Mouse (Mus musculus) kidney, postnatal 4 days (tissue): ENCODE data around the gene Lmo1.
"Not testable (repeated sequence)": the region's sequence is repeated elsewhere in the genome, so short reads cannot be mapped to it uniquely, and the experiment has no call there.

Experiments used
- DNase-seq, 2 experiments: peaks; one replicate each; pipeline ENCODE4 v3.0.0; 2021; ENCODE audit warnings: mixed read lengths in 2 of 2

Gene Lmo1

GRCm38 (mm10) chr7:109174337-109174948, 564 bp downstream of the Lmo1 start:
- DNase-seq = peak; percentile 62 to 75

GRCm38 (mm10) chr7:109171874-109172273, 3.1 kb downstream of the Lmo1 start:
- no peak for DNase-seq

DNA sequence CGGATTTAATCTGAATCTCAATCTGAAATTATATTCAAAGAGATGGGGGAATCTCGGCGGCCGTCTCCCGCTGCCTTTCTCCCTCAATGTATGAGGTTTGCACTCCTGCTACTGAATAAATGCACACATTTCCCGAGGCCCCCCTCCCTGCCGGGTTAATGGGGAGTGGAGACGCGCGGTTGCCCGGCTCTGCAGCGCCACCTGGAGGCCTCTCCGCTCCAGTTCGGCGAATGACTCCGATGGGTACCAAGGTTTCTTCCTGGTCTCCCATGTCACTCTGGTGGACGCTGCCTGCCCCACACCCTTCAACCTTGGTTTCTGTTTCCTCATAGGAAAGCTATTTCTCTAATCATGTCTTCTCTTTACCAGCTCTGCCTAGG, 4.6 kb downstream of the Lmo1 start:
- DNase-seq = peak; percentile 92 to 93

DNA sequence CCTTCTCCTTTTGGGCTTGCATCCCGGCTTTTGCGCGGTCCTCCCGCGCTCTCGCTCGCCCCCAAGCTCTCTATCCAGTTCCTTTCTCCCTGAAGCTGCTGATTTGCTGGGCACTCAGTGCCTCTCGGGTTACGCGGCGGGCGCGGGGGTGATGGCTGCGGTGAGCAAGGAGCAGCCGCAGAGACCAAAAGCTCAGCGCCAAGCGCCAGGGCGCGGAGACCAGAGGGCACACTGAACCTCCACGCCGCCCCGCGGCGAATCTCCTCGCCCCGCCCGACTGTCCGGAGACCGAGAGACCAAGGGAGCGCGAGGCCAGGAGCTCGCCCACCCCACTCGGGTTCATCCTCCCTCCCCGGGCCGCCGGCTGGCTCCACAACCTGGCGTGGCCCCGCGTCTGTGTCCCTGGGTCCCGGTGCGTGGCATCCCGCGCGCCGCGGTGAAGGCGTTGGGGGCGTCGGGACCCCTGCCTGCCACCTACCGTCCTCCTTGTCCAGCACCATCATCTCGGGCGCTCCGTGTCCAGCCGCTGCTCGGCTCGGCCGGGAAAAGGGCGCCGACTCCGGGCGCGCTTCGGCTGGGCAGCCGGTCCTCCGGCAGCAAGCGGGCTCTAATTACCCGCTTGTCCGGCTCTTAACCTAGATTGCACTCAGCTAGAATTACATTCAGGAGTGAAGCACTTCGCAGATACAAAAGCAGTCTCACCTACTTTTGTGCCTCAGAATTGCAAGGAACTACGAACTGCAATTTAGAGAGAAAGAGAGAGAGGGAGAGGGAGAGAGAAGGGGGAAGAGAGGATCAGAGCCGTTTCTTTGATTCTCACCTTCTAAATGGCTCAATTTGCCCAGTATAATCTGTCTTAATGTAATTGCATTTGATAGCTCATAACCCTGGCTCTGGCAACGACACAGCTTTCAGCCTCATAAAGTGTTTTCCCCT, 5.2 kb downstream of the Lmo1 start:
- peak; percentile 57 to 65 for DNase-seq

- no peak for DNase-seq
These were observed 6.3 kb downstream of the Lmo1 start for GRCm38 (mm10) chr7:109168716-109169115.

GRCm38 (mm10) chr7:109165931-109166585, 8.9 kb downstream of the Lmo1 start:
- no peak for DNase-seq

DNA sequence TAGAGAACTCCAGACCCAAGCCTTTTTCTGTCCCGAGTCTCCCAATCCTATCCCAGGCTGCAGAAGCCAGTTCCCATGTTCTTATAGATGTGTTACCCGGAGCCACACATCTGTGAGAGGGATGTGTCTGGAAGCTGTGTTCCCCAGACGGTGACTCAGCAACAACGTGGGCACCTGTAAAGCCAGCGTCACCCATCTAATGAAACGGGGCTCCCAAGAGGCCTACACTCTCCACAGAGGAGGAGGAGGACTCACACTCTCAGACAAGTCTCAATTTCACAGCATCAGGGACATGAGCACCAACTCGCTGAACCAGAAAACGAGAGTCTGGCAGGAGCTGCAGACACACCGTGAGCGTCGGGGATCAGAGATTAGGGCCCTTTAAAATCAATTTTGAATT, 20.7 kb downstream of the Lmo1 start:
- no peak for DNase-seq

- no peak for DNase-seq
These were observed 21.5 kb downstream of the Lmo1 start for GRCm38 (mm10) chr7:109153538-109153937.

DNA sequence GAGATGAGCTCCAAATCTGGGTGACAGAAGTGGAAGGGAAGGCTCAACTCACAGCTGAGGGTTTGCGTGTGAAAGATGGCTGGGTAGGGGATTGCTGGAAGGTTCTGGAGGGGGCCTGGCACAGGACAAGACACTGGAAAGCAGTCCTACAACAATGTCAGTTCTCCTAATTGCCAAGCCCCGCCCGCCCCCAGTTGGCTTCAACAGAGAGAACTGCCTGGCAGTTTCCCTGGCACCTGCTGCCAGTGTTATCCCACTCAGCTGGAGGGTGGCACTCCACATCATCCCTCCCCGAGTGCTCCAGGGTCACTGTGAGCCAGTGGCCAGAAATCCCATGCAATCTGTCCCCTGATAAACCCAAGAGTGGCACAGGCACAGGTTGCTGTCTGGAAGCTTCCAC, 23.9 kb downstream of the Lmo1 start:
- DNase-seq = no peak

- no peak for DNase-seq
These were observed 29.8 kb downstream of the Lmo1 start for GRCm38 (mm10) chr7:109145211-109145610.

DNA sequence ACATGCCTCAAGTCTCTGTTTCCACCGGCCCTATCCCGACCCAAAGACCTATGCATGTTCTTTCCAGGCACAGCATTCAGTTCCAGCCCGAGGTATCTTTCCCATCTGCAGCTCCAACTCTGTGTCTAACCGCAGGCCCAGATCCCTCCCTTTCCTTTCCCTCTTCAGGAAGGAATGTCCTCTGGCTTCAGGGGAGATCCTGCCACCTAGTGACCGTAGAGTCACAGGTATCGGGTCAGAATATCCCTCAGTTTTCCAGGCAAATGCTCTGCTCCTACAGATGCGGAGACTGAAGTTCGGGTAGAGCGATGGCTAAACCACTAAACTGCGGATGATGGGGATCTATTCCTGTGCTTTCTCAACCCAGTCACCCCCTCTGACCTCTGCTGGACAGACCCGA, 30.3 kb downstream of the Lmo1 start:
- no peak for DNase-seq

DNA sequence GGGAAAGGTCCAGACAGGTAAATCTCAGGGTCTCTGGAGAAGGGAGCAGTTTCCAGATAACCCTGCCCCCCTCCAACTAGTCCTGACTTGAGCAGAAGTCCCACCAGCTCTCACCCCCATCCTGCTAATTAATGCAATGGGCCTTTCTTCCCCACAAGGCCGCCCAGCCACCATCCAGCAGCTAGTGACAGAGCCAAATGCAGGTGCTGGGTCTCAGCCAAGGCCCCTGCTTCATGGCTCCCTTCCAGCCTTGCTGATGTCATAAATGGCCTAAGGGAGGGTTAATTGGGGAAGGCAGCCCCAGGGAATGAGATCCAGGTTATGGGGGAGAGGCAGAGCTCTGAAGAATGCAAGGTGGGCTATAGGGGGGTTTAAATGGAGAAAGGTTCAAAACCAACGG, 32.4 kb downstream of the Lmo1 start:
- DNase-seq = no peak

- DNase-seq = no peak
These were observed 33.3 kb downstream of the Lmo1 start for GRCm38 (mm10) chr7:109141753-109142152.

GRCm38 (mm10) chr7:109141054-109141453, 34.0 kb downstream of the Lmo1 start:
- DNase-seq = no peak

GRCm38 (mm10) chr7:109139405-109139804, 35.6 kb downstream of the Lmo1 start:
- peak; percentile 92 to 93 for DNase-seq

- DNase-seq = no peak
These were observed 37.6 kb downstream of the Lmo1 start for GRCm38 (mm10) chr7:109137441-109137840.

DNA sequence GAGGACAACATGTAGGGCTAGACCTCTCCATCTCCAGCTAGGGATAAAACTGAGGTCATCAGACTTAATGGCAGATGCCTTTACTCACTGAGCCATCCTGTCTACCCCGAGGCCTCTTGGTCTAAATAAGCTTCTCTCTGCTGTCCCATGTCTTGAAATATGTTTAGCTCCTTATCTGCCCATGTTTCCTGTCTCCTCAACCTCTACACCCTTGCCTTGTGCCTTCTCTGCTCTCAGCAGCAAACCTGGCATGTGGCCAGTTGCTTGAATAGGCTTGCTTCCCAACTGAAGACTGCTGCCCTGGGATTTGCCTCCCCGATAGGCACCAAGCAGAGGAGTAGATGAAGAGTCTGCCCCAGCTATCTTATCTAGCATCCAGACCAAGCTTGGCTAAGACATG, 43.4 kb downstream of the Lmo1 start:
- no peak for DNase-seq

DNA sequence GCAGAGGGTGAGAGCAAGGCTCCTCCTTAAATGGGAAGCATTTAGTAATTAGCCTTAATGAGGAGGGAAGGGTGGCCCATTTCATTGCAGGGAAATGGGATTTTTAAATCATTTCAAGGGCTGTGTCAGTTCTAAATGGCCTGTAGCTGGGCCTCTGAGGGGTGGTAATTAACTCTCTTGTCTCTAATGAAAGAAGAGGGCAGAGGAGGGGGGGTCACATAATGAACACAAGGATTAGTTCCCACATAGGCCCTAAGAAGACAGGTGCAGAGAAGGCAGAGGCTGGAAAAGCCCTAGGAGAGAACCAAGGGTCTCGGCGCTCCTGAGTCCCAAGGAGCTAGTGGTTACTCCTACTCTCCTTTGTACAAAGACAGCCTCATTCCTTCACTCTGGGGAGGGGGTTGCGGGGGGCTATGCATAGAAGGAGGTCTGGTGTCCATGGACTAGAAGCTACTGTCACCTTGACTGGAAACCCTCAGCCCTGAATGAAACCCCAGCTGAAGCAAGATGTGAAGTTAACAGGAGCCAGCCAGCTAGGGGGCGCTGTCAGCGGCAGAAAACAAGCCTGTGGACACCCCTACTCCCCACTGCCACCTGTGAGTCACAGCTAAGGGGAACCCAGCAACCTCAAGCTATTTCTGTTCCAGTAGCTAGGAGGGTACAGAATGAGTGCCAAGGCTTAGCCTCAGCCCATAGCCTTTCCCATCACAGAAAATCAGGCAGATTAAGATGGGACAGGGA, 44.9 kb downstream of the Lmo1 start:
- DNase-seq = no peak

GRCm38 (mm10) chr7:109129442-109129841, 45.6 kb downstream of the Lmo1 start:
- peak; percentile 83 to 84 for DNase-seq

DNA sequence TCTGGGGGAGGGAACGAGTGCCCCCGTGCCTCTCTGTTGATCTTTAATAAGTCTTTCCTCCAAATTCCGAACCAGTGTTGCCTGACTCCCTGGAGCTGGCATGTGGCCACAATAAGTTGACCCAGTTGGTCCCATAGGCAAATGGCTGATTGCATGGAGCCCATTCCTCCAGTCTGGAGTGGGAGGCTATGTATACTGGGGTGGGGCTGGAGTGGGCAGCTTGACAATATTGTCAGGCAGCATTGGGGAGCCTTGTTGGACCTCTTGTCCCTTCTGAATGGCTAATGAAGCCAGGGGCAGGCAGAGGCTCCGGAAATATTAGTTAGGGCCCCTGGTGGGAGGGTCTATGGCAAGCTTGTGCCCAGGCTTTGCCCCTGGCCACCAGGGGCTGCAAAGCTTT, 59.1 kb downstream of the Lmo1 start:
- DNase-seq = no peak

DNA sequence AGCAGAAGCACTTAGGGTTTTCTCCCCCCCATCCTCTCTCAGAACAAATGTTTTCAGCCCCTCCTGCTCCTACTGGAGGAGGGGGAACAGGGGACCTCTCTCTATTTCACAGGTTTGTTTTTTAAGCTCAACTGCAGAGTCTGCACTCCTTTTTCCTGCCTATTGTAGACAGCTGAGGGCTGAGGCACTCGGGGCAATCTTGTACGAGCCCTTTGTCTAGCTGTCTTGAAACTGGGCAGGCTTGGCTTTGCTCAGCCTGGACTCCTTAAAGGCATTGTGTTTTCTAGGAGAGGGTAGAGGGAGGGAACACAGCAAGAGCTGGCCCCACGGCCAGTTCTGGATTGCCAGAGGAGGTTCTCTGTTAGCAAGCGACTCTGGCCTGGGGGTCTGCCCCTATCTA, 59.5 kb downstream of the Lmo1 start:
- DNase-seq = not testable (repeated sequence)

DNA sequence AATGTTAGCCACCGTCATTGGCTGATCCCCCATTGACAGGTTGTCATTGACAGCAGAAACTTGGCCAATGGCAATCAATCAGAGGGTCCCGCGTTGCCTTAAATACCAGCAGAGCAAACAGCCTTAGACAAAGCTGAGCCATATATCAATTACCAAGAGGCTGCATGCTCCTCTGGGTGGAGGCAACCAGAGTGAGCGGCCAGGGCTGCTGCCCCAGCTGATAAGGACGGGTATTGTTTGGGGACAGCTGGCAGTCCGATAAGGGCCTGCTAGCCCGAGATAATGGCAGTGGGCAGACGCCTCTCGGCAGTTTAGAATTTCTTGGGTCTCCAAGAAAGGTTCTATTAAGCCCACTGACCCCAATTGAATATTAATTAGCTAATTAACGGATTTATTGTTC, 60.1 kb downstream of the Lmo1 start:
- no peak for DNase-seq

GRCm38 (mm10) chr7:109111000-109111399, 64.0 kb downstream of the Lmo1 start:
- DNase-seq = peak in 1 of 2 experiments; percentile 9
